Mouse (Mus musculus): ENCODE measurements around the gene Dynll2.
A peak's percentile ranks its signal among the peaks of the same experiment; 100 is the strongest.
"Not testable (repeated sequence)": the region's sequence is repeated elsewhere in the genome, so short reads cannot be mapped to it uniquely, and the experiment has no call there.

Dynll2 gene

DNA sequence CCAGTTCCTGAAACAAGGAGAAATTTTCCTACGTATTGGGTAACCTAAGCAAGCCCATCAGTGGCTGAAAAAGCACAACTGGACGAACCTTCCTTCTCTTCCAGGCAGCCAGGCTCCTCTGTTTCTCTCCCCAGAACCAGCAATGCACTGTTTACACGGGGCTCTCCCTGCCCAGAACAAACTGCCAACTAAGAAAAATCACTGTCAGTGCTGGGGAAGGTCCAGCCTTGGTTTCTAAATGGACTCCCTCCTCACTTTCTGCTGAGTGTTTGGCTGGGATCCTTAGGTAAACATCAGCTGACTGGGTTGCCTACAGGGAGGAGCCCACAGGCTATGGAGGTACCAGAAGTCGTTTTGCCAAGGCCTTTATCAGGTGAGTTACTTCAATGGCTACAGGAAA is 4.5 kb upstream of the Dynll2 start:
- no peak for DNase-seq (ENCODE audit: low read depth, low spot score)

DNA sequence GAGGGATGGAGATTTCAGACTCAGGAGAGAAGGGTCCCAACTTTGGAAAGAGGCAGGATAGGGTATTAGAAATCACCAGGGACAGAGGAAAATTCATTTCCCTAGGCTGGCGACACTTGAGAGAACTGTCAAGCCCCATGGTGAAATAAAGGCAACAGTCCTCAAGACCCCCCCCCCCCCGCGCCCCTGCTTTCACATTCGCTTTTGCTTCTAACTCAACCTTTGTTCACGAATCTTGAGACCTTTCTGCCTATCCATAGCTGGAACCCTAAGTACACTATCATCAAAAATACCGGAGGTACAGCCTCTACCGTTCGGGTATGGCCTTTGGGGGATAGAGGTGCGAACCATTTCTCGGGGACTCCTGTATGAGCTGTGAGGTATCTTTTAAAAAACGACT is 528 bp upstream of the Dynll2 start:
- DNase-seq (ENCODE audit: low read depth, low spot score): no peak

DNA sequence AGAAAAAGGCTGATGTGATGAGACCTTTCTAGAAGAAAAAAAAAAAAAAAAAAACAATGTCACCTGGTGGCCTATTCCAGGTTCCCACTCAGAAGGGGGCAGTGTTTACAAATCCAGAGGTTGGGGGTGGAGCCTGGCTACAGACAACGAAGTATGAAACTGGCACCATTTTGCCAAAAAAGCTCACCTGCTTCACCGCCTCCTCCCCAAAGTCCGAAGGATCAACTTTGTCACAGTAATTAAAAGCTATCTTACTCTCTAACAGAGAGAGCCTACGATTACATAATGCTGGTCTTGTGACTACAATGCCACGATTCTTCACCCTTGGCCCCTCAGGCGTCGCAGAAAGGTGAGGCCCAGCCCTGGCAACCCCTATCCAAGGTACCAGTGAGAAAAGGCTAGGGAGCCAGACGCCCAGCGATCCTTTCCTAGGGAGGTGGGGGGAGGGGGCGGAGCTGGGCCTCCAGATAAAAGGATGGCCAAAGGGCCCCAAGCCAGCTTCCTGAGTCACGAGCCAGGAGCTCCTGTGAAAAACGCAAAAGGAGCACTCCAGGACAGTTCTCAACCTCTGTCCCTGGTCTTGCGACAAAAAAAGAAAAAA is 1.1 kb downstream of the Dynll2 start:
- DNase-seq (ENCODE audit: low read depth, low spot score): peak; percentile 83

DNA sequence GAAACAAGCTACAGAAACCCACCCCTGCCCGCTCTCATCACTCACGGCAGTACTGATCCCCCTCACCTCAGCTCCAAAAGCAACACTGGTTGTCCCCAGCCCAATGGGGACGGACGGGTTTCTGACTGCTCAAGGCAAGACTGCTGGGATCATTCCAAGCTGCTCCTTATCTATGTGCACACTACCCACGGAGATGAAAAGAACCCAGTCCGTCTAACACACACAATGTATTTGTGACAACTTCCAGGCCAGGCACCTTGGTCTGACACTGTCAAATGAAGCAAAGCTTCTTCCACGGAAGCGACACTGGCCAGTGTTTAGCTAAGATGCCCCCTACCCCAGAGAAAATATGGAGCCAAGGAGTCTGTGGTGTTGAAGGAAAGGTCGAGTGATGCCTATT is 1.7 kb downstream of the Dynll2 start:
- no peak for DNase-seq (ENCODE audit: low read depth, low spot score)

DNA sequence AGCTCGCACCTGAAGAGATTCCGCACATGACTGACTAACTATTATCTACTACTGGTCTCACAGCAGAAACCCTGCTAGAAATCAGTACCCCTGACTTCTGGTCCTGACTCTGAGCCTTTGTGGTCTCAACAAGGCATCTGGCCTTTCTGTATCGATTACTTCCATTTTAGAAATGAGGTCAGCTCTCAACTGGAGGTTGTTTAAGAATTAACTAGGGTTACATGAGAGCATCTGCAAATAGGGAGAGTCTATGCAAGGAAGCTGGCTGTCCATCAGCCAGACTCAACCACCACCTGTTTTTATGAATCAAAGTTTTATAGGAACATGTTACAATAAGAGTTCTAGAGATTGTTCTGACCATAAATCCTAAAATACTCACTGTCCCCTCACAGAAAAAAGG is 2.8 kb downstream of the Dynll2 start:
- DNase-seq (ENCODE audit: low read depth, low spot score): no peak

DNA sequence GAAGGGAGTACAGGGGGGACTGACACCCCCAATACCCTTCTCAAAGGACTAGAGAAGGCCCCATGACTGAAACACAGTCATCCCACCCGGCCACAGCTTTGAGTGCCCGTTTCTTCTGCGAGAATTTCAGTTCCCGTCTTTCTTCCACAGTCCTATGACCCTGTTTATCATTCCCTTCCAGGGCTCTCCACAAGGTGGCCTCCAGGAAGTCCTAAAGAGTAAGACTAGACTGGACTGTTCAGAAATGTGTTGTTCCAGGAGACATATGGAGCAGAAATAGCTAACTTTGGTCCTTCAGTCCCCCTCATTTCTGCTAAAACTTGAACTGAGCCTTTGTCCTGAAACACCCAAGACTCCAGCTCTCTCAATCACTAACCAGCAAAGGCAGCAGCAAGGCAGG is 8.4 kb downstream of the Dynll2 start:
- DNase-seq (ENCODE audit: low read depth, low spot score): no peak

DNA sequence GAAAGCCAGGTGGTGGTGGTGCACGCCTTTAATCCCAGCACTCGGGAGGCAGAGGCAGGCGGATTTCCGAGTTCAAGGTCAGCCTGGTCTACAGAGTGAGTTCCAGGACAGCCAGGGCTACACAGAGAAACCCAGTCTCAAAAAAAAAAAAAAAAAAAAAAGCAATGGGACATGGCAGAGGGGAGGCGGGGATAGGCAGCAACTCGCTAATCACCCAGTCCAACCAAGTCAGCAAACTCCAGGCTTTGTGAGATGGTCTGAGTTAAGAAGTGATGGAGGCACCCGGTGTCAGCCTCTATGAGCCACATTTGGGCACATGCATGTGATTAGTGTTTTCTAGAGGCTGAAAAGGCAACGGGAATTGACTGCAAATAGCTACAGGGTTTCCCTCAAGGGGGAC is 10.3 kb downstream of the Dynll2 start:
- DNase-seq (ENCODE audit: low read depth, low spot score): not testable (repeated sequence)

DNA sequence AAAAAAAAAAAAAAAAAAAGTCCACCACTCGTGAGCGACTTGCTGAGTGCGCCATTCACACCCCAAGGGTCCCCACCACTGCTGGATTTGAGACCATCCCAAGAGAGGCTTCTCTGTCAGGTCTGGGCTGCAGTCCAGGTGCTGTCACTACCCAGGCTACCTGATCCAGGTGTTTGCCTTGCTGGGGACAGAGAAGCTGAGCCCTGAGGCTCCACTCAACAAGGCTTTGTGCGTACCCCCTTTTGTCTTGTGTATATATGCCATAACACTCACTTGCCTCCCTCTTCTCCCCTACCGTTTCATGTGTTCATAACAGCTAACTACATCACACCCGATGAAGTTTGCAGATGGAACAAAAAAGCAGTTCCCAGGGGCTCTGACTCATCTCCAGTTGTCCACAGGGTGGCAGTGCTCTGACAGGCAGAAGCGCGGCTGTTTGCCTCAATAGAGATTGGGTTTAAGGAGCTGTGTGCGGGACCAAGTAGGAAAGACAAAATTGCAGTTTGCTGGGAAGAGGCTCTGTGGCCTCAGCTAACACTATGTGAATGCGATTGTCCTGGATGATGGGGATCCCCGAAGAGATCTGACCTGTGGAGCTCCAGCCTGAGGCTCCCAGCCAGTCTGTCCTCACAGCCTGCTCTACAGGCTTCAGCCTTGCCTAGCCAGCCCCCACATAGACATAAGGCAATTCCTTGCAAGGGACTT is 12.7 kb downstream of the Dynll2 start:
- DNase-seq (ENCODE audit: low read depth, low spot score): peak; percentile 71

DNA sequence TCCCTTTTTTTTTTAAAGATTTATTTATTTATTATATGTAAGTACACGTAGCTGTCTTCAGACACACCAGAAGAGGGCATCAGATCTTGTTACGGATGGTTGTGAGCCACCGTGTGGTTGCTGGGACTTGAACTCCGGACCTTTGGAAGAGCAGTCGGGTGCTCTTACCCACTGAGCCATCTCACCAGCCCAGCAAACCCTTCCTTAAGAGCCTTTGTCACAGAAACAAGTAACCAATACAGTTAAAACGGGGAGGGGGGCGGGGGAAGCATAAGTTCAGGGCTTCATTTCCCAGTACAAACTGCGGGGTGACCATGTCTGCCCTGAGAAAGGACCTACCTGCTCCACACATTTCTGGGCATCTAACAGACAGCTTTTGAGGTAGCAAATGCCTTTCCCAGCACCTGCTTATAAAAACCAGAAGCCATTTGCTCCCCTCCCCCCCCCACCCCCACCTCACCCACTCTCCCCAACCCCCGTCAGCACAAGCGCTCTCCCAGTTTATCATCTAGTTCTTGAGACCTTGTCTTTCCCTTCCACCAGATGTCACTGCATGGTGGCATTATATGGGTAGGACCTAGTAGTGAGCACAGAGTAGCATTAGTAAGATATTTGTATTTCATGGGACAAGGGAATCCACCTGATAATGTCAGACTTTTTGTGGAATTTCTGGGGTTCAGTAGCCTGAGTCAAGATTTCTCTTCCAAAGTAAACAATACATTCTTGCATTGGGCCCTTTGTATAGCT is 13.6 kb downstream of the Dynll2 start:
- DNase-seq (ENCODE audit: low read depth, low spot score): no peak

DNA sequence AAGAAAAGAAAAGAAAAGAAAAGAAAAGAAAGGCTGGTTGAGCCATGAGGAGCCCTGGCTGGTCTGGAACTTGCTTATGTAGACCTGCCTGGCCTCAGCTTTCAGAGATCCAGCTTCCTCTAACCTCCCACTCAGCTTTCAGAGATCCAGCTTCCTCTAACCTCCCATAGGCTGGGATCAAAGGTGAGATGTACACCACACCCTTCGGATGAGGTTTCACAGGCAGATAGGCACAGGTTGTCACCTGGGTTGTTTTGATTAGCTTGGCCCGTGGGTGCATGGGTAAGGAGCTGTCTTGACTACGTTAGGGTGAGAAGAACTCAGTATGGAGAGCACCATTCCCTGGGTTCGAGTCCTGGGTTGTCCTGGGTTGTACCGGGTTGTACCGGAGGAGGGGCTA is 14.5 kb downstream of the Dynll2 start:
- no peak for DNase-seq (ENCODE audit: low read depth, low spot score)

DNA sequence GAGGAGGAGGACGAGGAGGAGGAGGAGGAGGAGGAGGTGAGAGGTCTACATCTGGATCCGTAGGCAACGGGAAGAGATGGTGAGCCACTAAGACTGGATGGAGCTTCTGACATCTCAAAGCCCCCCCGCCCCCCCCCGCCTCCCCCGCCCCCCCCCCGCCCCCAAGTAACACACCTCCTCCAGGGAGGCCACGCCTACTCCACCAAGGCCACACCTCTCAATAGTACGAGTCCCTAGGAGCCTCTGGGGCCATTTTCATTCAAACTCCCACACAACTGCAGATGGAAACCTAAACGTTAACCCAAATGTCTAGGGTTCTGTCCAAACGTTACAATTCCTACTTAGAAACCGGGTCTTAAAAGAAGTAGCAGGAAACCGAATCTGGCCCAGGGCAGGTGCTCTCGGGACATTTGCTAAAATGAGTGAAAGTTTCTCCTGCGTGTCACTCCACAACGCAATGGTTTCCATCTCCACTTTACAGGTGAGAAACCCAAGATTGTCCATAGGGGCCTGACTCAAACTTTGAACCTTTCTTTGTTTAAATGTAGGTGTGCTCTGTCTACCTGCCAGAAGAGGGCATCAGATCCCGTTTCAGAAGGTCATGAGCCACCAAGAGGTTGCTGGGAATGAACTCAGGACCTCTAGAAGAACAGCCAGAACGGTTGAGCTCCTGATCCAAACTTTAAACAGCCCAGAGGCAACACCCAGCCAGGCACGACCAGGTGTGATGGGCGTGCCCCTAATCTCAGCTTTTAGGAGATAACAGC is 18.8 kb downstream of the Dynll2 start:
- DNase-seq (ENCODE audit: low read depth, low spot score): peak; percentile 86

DNA sequence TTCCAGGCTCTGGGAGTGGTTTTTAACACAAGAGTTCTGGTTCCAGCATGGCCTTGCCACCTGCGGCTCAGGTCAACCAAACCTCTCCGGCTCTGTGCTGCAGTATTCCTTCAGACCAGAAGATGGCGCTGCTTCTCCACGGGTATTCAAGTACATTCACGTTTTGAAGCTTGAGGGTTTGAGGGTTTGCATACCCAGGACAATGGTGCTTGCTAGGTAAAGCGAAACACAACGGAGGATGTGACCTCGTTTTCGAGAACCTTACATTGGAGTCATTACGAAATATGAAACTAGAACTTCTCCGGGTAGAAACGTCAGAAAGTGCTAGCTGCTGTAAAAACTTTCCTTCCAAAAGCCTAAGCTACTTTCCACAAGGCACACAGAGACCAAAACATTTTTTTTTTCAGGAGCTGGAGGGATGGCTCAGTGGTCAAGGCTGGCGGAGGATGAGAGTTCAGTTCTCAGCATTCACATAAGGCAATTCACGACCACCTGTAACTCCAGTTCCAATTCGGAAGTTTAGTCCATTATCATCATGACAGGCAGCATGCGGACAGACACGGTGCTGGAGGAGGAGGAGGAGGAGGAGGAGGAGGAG is 19.5 kb downstream of the Dynll2 start:
- peak; percentile 93 for DNase-seq (ENCODE audit: low read depth, low spot score)

DNA sequence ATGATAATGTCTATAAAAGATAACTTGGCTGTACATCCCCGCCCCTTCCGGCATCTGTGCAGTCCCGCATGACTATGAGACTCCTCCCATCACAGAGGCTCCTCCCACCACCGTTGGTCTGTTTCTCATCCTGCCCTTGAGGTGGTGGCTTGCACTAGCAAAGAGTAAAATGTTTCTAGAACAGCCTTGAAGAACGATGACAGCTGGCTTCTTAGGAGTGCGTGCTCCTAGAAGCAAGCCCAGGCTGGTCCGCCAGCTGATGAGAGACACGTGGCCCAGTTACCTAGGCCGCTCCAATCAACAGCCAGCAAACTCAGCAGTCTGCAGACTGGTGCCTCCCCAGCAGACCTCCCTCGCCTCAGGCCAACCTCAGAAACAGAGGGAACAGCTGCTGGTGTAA is 21.1 kb downstream of the Dynll2 start:
- peak; percentile 80 for DNase-seq (ENCODE audit: low read depth, low spot score)

DNA sequence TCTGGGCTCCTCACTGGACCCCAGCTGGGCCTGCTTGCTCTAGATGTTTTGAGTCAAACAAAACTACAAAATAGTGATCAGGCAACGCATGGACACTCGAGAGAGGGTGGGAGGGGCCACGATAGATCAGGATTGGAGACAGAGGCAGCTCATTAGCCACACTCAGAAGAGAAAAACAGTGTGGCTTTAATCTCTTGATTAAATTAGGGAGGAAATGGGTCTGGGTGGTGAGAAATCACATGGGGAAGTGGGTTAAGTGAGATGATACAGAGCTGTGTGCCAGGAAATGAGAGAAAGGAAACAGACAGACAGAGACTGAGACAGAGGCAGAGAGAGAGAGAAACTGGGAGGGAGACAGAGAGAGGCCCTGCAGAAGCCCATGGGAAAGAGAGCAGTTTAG is 22.0 kb downstream of the Dynll2 start:
- no peak for DNase-seq (ENCODE audit: low read depth, low spot score)

DNA sequence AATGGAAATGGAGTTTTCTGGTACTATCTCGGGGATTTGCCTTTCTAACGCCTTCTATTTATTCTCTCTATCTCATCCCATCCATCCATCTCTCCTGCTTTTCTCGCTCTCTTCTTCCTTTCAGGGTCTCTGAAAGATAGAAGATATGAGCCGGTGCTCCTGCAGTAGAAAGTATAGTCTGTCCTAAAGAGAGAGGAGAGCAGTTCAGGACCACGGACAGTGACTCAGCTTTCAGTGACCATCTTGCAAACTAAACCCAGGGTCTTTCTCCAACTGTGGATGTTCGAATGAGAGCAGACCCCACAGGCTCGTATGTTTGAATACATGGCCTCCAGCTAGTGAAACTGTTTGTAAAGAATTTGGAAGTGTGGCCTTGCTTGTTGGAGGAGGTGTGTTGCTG is 30.3 kb downstream of the Dynll2 start:
- no peak for DNase-seq (ENCODE audit: low read depth, low spot score)

DNA sequence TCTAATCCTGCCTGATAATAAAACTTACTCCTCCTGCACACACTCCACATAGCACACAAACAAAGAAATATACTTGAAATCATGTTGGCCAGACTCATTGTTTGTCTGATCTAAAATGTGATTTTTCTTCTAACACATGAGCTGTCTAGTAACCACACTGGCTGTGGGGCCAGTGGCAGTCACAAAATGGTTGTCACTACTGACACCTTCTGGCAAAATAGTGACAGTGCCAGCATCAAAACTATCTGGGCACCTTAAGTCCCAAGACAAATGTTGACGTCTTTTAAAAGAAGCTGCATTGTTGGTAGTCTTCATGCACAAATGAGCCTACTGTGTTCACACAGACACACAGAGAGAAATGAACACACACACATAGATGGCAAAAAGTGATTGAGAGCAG is 32.2 kb downstream of the Dynll2 start:
- DNase-seq (ENCODE audit: low read depth, low spot score): no peak

DNA sequence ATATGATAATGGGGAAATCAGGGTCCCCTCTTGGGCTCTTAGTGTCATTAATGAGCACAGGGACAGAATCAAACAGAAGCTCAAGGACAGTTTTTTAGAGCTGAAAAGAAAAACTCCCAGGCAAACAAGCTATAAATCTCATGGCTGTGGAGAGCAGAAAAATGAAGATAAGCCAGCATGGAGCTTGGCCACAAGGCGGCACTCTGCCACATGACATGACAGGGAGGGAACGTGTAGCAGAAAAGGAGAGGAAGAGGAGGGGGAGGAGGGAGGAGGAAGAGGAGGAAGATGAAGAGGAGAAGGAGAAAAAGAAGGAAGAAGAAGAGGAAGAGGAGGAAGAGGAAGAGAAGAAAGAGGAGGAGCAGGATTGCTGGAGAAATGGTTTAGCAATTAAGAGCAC is 37.3 kb downstream of the Dynll2 start:
- DNase-seq (ENCODE audit: low read depth, low spot score): no peak

DNA sequence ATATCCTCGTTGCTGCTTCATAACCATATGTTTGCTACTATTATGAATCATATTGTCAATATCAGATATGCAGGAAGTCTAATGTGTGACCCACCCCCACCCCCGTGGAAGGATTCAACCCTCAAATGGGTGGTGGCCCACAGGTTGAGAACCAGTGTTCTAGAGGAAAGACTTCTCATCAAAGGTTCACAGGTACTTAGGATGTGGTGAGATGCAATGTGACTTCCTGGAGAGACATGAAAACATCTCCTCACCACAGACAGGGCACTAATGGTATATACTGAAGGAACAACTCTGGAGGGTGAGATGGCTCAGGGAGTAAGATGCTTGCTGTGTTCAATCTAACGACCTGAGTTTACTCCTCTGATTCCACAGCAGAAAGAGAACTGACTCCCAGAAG is 51.9 kb downstream of the Dynll2 start:
- DNase-seq (ENCODE audit: low read depth, low spot score): no peak

DNA sequence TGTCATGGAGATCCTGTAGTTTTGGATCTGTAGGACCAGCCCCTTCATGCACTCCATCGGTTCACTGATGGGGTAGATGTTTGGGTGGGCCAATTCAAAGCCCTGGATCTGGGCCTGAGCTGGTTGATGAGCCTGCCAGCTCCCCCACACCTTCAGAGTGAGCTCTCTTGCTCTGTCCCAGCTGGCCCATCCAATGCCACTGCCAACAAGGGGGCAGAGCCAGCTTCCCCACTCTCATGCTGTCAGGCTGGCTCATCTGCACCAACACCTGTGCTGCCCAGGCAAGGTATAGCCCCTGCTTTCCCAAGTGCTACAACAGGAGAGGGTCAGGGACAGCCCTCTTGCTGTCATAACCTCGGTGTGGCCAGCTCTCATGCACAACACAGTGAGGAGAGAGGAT is 53.6 kb downstream of the Dynll2 start:
- no peak for DNase-seq (ENCODE audit: low read depth, low spot score)

DNA sequence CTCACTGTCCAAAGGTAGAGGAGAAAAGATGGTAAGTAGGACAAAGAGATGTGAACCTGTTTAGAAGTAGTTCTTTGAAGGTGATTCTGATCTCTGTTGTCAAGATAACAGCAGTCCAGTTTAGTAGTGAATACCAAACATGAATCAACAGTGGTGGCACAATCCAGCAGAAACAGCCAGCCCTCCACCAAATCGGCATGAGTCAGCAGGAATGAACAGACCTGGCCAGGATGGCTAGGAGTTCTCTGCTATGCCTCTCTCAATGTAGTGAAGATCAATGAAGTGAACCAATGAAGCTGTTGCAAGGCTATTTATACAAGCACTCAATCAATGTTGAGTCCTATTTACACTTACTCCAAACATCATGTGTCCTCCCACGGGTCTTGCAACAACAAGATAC is 57.0 kb downstream of the Dynll2 start:
- DNase-seq (ENCODE audit: low read depth, low spot score): no peak

All from ES-CJ7 (cell line).